ENCODE assay signal across 8 mouse cellular contexts in the genomic region with DNA sequence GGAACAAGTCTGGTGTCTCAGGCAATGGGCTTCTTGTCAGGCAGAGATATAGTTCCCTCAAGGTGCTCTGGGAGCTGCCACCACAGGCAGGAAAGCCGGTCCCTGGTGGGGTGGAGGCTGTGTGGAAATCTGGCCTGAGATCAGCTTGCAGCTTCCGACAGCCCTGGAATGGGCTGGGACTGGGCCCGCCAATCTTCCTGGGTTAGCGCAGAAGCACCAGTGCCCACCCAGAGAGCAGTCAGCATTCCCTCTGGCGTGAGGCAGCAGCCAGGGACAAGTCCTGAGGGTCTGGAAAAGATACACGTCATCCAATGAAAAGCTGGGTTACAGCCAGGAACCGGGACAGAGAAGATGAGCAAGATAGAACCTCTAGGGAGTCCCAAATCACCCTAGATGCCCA. TPM values are rescaled to one million over a fixed set of nuclear protein-coding genes. Genes with fewer than 3 reads are reported as not detected.
DNase-seq lines count a peak whose midpoint lies in the region; ATAC-seq and TF ChIP-seq lines count a peak whose summit lies in the region.

No protein-coding gene starts in this region.

- H3K4me3 ChIP-seq in E14TG2a.4 (replicated peaks; ENCODE audit: low read length) = peak overlapping the region; percentile 97; the same call in 1 of the 2 replicates
- peak overlapping the region; percentile 91 for H3K4me3 ChIP-seq in forebrain, embryonic 11.5 days (ENCODE audit: low read depth, low read length)
- H3K4me3 ChIP-seq in hindbrain, embryonic 13.5 days = peak overlapping the region; percentile 91
- peak overlapping the region; percentile 96 for H3K4me3 ChIP-seq in limb, embryonic 15.5 days
- H3K4me3 ChIP-seq in neural tube, embryonic 12.5 days = peak overlapping the region; percentile 94

- no peaks in the 10 kb centered on the region for H3K9me3 ChIP-seq in E14TG2a.4 (ENCODE audit: low read length)
- no peaks in the 10 kb centered on the region for H3K9me3 ChIP-seq in forebrain, embryonic 11.5 days (ENCODE audit: control insufficient read depth, low read length)
- H3K9me3 ChIP-seq in hindbrain, embryonic 13.5 days = no peaks in the 10 kb centered on the region
- H3K9me3 ChIP-seq in limb, embryonic 15.5 days = no peaks in the 10 kb centered on the region
- no peaks in the 10 kb centered on the region for H3K9me3 ChIP-seq in neural tube, embryonic 12.5 days

- peak overlapping the region; percentile 84 for H3K4me2 ChIP-seq in forebrain, embryonic 11.5 days (ENCODE audit: low read depth, low read length, severe bottlenecking)
- peak overlapping the region; percentile 92 for H3K4me2 ChIP-seq in hindbrain, embryonic 13.5 days
- peak overlapping the region; percentile 91 for H3K4me2 ChIP-seq in limb, embryonic 15.5 days
- H3K4me2 ChIP-seq in neural tube, embryonic 12.5 days (replicated peaks) = peak overlapping the region; percentile 94

- WGBS in forebrain, embryonic 11.5 days = 53% methylated on average over 7 of the region's 7 CpGs
- WGBS in hindbrain, embryonic 13.5 days = 35% methylated on average over 7 of the region's 7 CpGs
- 32% methylated on average over 7 of the region's 7 CpGs for WGBS in limb, embryonic 15.5 days
- 52% methylated on average over 7 of the region's 7 CpGs for WGBS in neural tube, embryonic 12.5 days

- H3K27me3 ChIP-seq in E14TG2a.4 (ENCODE audit: insufficient read depth, low read length) = peaks cover 26% of the 10 kb centered on the region
- H3K27me3 ChIP-seq in forebrain, embryonic 11.5 days (ENCODE audit: control insufficient read depth, insufficient read depth, low read length) = no peaks in the 10 kb centered on the region
- H3K27me3 ChIP-seq in hindbrain, embryonic 13.5 days = no peaks in the 10 kb centered on the region
- no peaks in the 10 kb centered on the region for H3K27me3 ChIP-seq in limb, embryonic 15.5 days
- no peaks in the 10 kb centered on the region for H3K27me3 ChIP-seq in neural tube, embryonic 12.5 days (replicated peaks)

- DNase-seq in forebrain, embryonic 11.5 days (ENCODE audit: low spot score) = no peak
- no peak for DNase-seq in thymus, postnatal 0 days (ENCODE audit: low spot score)
- DNase-seq in frontal cortex, adult 2 months (ENCODE audit: extremely low spot score in 1 of 2, low spot score in 1 of 2) = no peak
- DNase-seq in cerebellum, adult 11-12 months = no peak

- TF ChIP-seq CTCF in E14TG2a.4 (conservative IDR thresholded peaks at IDR 0.05; ENCODE audit: low read length) = no peak

- peak overlapping the region; percentile 87 for H3K9ac ChIP-seq in forebrain, embryonic 11.5 days (ENCODE audit: low read length)
- peak overlapping the region; percentile 93 for H3K9ac ChIP-seq in hindbrain, embryonic 13.5 days
- peak overlapping the region; percentile 79 for H3K9ac ChIP-seq in limb, embryonic 15.5 days
- peak overlapping the region; percentile 83 for H3K9ac ChIP-seq in neural tube, embryonic 12.5 days

- H3K4me1 ChIP-seq in E14TG2a.4 (replicated peaks; ENCODE audit: low read depth, low read length) = peaks cover 75% of the 10 kb centered on the region
- peaks cover 33% of the 10 kb centered on the region for H3K4me1 ChIP-seq in forebrain, embryonic 11.5 days (replicated peaks; ENCODE audit: control insufficient read depth, insufficient read depth, low read length)
- peaks cover 81% of the 10 kb centered on the region for H3K4me1 ChIP-seq in hindbrain, embryonic 13.5 days (replicated peaks)
- H3K4me1 ChIP-seq in limb, embryonic 15.5 days = peaks cover 76% of the 10 kb centered on the region
- peaks cover 74% of the 10 kb centered on the region for H3K4me1 ChIP-seq in neural tube, embryonic 12.5 days

- ATAC-seq in forebrain, embryonic 11.5 days (replicated peaks; ENCODE audit: low FRiP score) = no peak
- ATAC-seq in hindbrain, embryonic 13.5 days (ENCODE audit: low FRiP score) = no peak
- no peak for ATAC-seq in limb, embryonic 15.5 days (ENCODE audit: insufficient number of reproducible peaks, low FRiP score, low TSS enrichment, low read depth)
- no peak for ATAC-seq in neural tube, embryonic 12.5 days (ENCODE audit: low FRiP score, low read depth)

- H3K36me3 ChIP-seq in E14TG2a.4 (ENCODE audit: insufficient read depth, low read length) = peaks cover 36% of the 10 kb centered on the region
- H3K36me3 ChIP-seq in forebrain, embryonic 11.5 days (ENCODE audit: control insufficient read depth, insufficient read depth, low read length) = no peaks in the 10 kb centered on the region; the same call in 1 of the 2 replicates
- peaks cover 14% of the 10 kb centered on the region for H3K36me3 ChIP-seq in hindbrain, embryonic 13.5 days
- peaks cover 24% of the 10 kb centered on the region for H3K36me3 ChIP-seq in limb, embryonic 15.5 days
- peaks cover 26% of the 10 kb centered on the region for H3K36me3 ChIP-seq in neural tube, embryonic 12.5 days

- no peak overlapping the region for H3K27ac ChIP-seq in forebrain, embryonic 11.5 days (ENCODE audit: low read depth, low read length)
- H3K27ac ChIP-seq in hindbrain, embryonic 13.5 days = peak overlapping the region; percentile 77; the same call in 1 of the 2 replicates
- H3K27ac ChIP-seq in limb, embryonic 15.5 days = peak overlapping the region; percentile 88
- no peak overlapping the region for H3K27ac ChIP-seq in neural tube, embryonic 12.5 days

RNA-seq across cellular contexts. Expression of a gene that starts 1.3 kb away (rescaled TPM):
- polyA plus RNA-seq in forebrain, embryonic 11.5 days (2014; fragmentation: Nextera tagmentation; extraction: Ambion mirVana) = 20.4 and 21.2 TPM in 2 replicates
- polyA plus RNA-seq in hindbrain, embryonic 13.5 days (2015; fragmentation: Nextera tagmentation; extraction: Ambion mirVana) = 11.6 and 11.8 TPM in 2 replicates
- 16.5 and 17.9 TPM in 2 replicates for polyA plus RNA-seq in limb, embryonic 15.5 days (2015; fragmentation: Nextera tagmentation; extraction: Ambion mirVana)
- 14.4 and 16.7 TPM in 2 replicates for polyA plus RNA-seq in neural tube, embryonic 12.5 days (2016; fragmentation: Nextera tagmentation; extraction: Ambion mirVana)
- polyA plus RNA-seq in thymus, postnatal 0 days (2015; fragmentation: Nextera tagmentation; extraction: Ambion mirVana) = 3.5 and 3.7 TPM in 2 replicates
- 25.8 and 29.3 TPM in 2 replicates for polyA plus RNA-seq in frontal cortex, adult 2 months (2012; rRNA removed)

RNA-seq across cellular contexts. Expression of a gene that starts 2.4 kb away (rescaled TPM):
- 29.4 and 33.4 TPM in 2 replicates for polyA plus RNA-seq in forebrain, embryonic 11.5 days (2014; fragmentation: Nextera tagmentation; extraction: Ambion mirVana)
- 24.5 and 25.4 TPM in 2 replicates for polyA plus RNA-seq in hindbrain, embryonic 13.5 days (2015; fragmentation: Nextera tagmentation; extraction: Ambion mirVana)
- 29.5 and 31.3 TPM in 2 replicates for polyA plus RNA-seq in limb, embryonic 15.5 days (2015; fragmentation: Nextera tagmentation; extraction: Ambion mirVana)
- 26.4 and 30.7 TPM in 2 replicates for polyA plus RNA-seq in neural tube, embryonic 12.5 days (2016; fragmentation: Nextera tagmentation; extraction: Ambion mirVana)
- polyA plus RNA-seq in thymus, postnatal 0 days (2015; fragmentation: Nextera tagmentation; extraction: Ambion mirVana) = 23.4 and 23.5 TPM in 2 replicates
- polyA plus RNA-seq in frontal cortex, adult 2 months (2012; rRNA removed) = 15.6 and 16.8 TPM in 2 replicates

RNA-seq across cellular contexts. Expression of a gene that starts 11.8 kb away (rescaled TPM):
- 3.9 and 5.5 TPM in 2 replicates for polyA plus RNA-seq in forebrain, embryonic 11.5 days (2014; fragmentation: Nextera tagmentation; extraction: Ambion mirVana)
- 1.00 and 2.2 TPM in 2 replicates for polyA plus RNA-seq in hindbrain, embryonic 13.5 days (2015; fragmentation: Nextera tagmentation; extraction: Ambion mirVana)
- polyA plus RNA-seq in limb, embryonic 15.5 days (2015; fragmentation: Nextera tagmentation; extraction: Ambion mirVana) = 22.4 and 23.1 TPM in 2 replicates
- 3.9 and 5.7 TPM in 2 replicates for polyA plus RNA-seq in neural tube, embryonic 12.5 days (2016; fragmentation: Nextera tagmentation; extraction: Ambion mirVana)
- polyA plus RNA-seq in thymus, postnatal 0 days (2015; fragmentation: Nextera tagmentation; extraction: Ambion mirVana) = 15.6 and 15.7 TPM in 2 replicates
- polyA plus RNA-seq in frontal cortex, adult 2 months (2012; rRNA removed) = 2.8 and 3.2 TPM in 2 replicates

RNA-seq across cellular contexts. Expression of a gene that starts 46.1 kb away (rescaled TPM):
- polyA plus RNA-seq in forebrain, embryonic 11.5 days (2014; fragmentation: Nextera tagmentation; extraction: Ambion mirVana) = 0.16 TPM in 1 of 2 replicates, not detected in the other
- not detected in 2 replicates for polyA plus RNA-seq in hindbrain, embryonic 13.5 days (2015; fragmentation: Nextera tagmentation; extraction: Ambion mirVana)
- polyA plus RNA-seq in limb, embryonic 15.5 days (2015; fragmentation: Nextera tagmentation; extraction: Ambion mirVana) = 0.47 TPM in 2 replicates
- polyA plus RNA-seq in neural tube, embryonic 12.5 days (2016; fragmentation: Nextera tagmentation; extraction: Ambion mirVana) = 0.11 and 0.19 TPM in 2 replicates
- 1.4 and 1.5 TPM in 2 replicates for polyA plus RNA-seq in thymus, postnatal 0 days (2015; fragmentation: Nextera tagmentation; extraction: Ambion mirVana)
- polyA plus RNA-seq in frontal cortex, adult 2 months (2012; rRNA removed) = 0.55 and 1.1 TPM in 2 replicates

RNA-seq across cellular contexts. Expression of a gene that starts 46.9 kb away (rescaled TPM):
- polyA plus RNA-seq in forebrain, embryonic 11.5 days (2014; fragmentation: Nextera tagmentation; extraction: Ambion mirVana) = 25.9 and 28.9 TPM in 2 replicates
- 30.9 TPM in 2 replicates for polyA plus RNA-seq in hindbrain, embryonic 13.5 days (2015; fragmentation: Nextera tagmentation; extraction: Ambion mirVana)
- polyA plus RNA-seq in limb, embryonic 15.5 days (2015; fragmentation: Nextera tagmentation; extraction: Ambion mirVana) = 23.6 and 28.1 TPM in 2 replicates
- 32.6 and 34.7 TPM in 2 replicates for polyA plus RNA-seq in neural tube, embryonic 12.5 days (2016; fragmentation: Nextera tagmentation; extraction: Ambion mirVana)
- 8.3 and 9.5 TPM in 2 replicates for polyA plus RNA-seq in thymus, postnatal 0 days (2015; fragmentation: Nextera tagmentation; extraction: Ambion mirVana)
- polyA plus RNA-seq in frontal cortex, adult 2 months (2012; rRNA removed) = 49.7 and 57.3 TPM in 2 replicates

Comparison
In these comparisons a context has a peak if more than half of its experiments do, and no peak if none do; other contexts are left out.
1. H3K27ac ChIP-seq: peak in hindbrain, embryonic 13.5 days (single experiment) and limb, embryonic 15.5 days (single experiment); none in forebrain, embryonic 11.5 days (single experiment) and neural tube, embryonic 12.5 days (single experiment).
2. Peak in every context shown above with its lines, with median percentiles within 50 percentile points of each other: H3K4me3 ChIP-seq, H3K4me2 ChIP-seq and H3K9ac ChIP-seq.